Mouse (Mus musculus): ENCODE results near the gene Gper1. TPM values are rescaled to one million over a fixed set of nuclear protein-coding genes. Genes with fewer than 3 reads are reported as not detected.

Gper1 gene
- polyA plus RNA-seq, 1 experiment from 2014 or later: 4.4 TPM

Other genes with a start within 250 kb of the Gper1 start
- gene Sun1, start 222.5 kb upstream of the Gper1 start, polyA plus RNA-seq (2014; fragmentation: Nextera tagmentation; extraction: Ambion mirVana): 45.3 and 48.9 TPM in 2 replicates
- gene Get4, start 170.8 kb upstream of the Gper1 start, polyA plus RNA-seq (2014; fragmentation: Nextera tagmentation; extraction: Ambion mirVana): 143 and 145 TPM in 2 replicates
- 7.7 and 8.4 TPM in 2 replicates for gene Adap1, start 97.5 kb upstream of the Gper1 start, polyA plus RNA-seq (2014; fragmentation: Nextera tagmentation; extraction: Ambion mirVana)
- 141 and 142 TPM in 2 replicates for gene Cox19, start 71.7 kb upstream of the Gper1 start, polyA plus RNA-seq (2014; fragmentation: Nextera tagmentation; extraction: Ambion mirVana)
- gene Cyp2w1, start 70.5 kb upstream of the Gper1 start, polyA plus RNA-seq (2014; fragmentation: Nextera tagmentation; extraction: Ambion mirVana): not detected in 2 replicates
- gene Gpr146, start 45.5 kb upstream of the Gper1 start, polyA plus RNA-seq (2014; fragmentation: Nextera tagmentation; extraction: Ambion mirVana): 2.4 TPM in 2 replicates
- gene C130050O18Rik, start 17.9 kb upstream of the Gper1 start, polyA plus RNA-seq (2014; fragmentation: Nextera tagmentation; extraction: Ambion mirVana): 0.18 and 0.36 TPM in 2 replicates
- 32.0 and 37.6 TPM in 2 replicates for gene 3110082I17Rik, start 37.4 kb downstream of the Gper1 start, polyA plus RNA-seq (2014; fragmentation: Nextera tagmentation; extraction: Ambion mirVana)
- gene Zfand2a, start 61.4 kb downstream of the Gper1 start, polyA plus RNA-seq (2014; fragmentation: Nextera tagmentation; extraction: Ambion mirVana): 5.4 and 7.9 TPM in 2 replicates
- gene Uncx, start 120.3 kb downstream of the Gper1 start, polyA plus RNA-seq (2014; fragmentation: Nextera tagmentation; extraction: Ambion mirVana): 44.9 and 45.2 TPM in 2 replicates

All from neural tube, embryonic 11.5 days (tissue).